Mouse (Mus musculus) embryonic facial prominence, embryonic 10.5 days (tissue): ENCODE data around the gene Nfyb. TPM values are rescaled to one million over a fixed set of nuclear protein-coding genes. Genes with fewer than 3 reads are reported as not detected.
A peak's percentile ranks its signal among the peaks of the same experiment; 100 is the strongest.

Experiments
- DNase-seq: peaks from one replicate; pipeline ENCODE4 v3.0.0-alpha.2; 2017; ENCODE audit warnings: low spot score
- H3K27ac ChIP-seq: fragments of 300-500 bp; sonication (generic); replicated peaks from 2 replicates; pipeline ENCODE4 v1.5.1; 2016; ENCODE audit warnings: mild to moderate bottlenecking
- H3K27me3 ChIP-seq: fragments of 300-500 bp; sonication (generic); replicated peaks from 2 replicates; pipeline ENCODE4 v1.6.1; 2016; ENCODE audit warnings: low read depth, mild to moderate bottlenecking; ENCODE audit not compliant: poor library complexity, severe bottlenecking
- H3K36me3 ChIP-seq: fragments of 300-500 bp; sonication (generic); replicated peaks from 2 replicates; pipeline ENCODE4 v1.6.1; 2016; ENCODE audit warnings: mild to moderate bottlenecking, moderate library complexity
- H3K4me1 ChIP-seq: fragments of 300-500 bp; sonication (generic); 2 replicates; pipeline ENCODE4 v1.6.1; 2016
- H3K4me3 ChIP-seq: fragments of 300-500 bp; sonication (generic); 2 replicates; pipeline ENCODE4 v1.5.1; 2016; ENCODE audit warnings: mild to moderate bottlenecking, moderate library complexity
- H3K9me3 ChIP-seq: fragments of 300-500 bp; sonication (generic); 2 replicates; pipeline ENCODE4 v1.6.1; 2016; ENCODE audit warnings: mild to moderate bottlenecking
- WGBS: fragments of 180-500 bp; shearing (Covaris S2); methylation state at CpG from one replicate; pipeline ENCODE4 v1.1.7; 2016; 5-methylcytosine and 5-hydroxymethylcytosine counted together
- polyA plus RNA-seq: library from polyadenylated mRNA; unstranded; fragments of >200 nt; fragmentation: Nextera tagmentation; extraction: Ambion mirVana; gene quantifications from 2 replicates; pipeline ENCODE4 v1.2.1, GENCODE M21; 2016

The Nfyb gene
- polyA plus RNA-seq, 1 experiment from 2014 or later = 56.3 TPM

DNA sequence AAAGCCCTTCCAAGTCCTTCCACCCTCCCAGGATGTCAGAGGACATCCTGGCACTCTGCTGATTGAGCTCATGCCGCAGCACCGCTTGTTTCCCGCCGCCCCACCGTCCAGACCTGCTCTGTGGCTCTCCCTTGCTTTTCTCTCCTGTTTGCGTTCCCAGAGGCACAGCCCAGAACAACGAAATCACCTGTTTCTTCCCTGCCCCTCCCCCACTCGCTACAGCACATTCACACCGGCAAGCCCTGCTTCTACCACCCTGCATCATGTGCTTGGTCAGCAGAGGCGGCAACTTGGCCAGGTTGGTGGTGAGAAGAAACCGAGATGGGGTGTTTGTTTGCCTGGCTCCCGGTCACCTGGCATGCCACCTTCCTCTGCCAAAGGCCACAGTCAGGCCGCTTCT lies 13.9 kb upstream of the Nfyb start:
- Histone ChIP-seq H3K4me1 (peaks cover 9% of the 10 kb centered on the region), H3K4me3 (no peak overlapping the region), H3K27ac (no peak overlapping the region), H3K36me3 (no peaks in the 10 kb centered on the region), H3K9me3 (no peaks in the 10 kb centered on the region), H3K27me3 (no peaks in the 10 kb centered on the region)
- WGBS = 30% methylated on average over 13 of the region's 13 CpGs
- DNase-seq = peak; percentile 24

DNA sequence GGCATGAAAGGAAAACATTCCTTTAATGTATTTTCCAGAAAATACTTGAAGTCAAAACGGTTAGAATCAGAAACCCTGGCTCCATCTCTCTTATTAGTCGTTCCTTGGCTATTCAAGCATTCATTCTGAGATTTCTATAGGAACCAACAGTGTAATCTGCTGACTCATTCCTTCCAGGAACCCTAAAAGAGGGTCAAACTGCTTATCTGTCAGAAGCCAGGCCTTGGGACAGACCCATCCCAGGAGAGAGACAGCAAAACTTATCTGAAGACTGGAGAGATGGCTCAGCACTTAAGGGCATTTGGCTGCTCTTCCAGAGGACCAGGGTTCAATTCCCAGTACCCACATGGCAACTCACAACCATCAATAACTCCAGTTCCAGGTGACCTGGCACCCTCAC lies 13.1 kb upstream of the Nfyb start:
- no peaks in the 10 kb centered on the region for H3K9me3 ChIP-seq
- H3K27me3 ChIP-seq = no peaks in the 10 kb centered on the region
- H3K36me3 ChIP-seq = no peaks in the 10 kb centered on the region
- DNase-seq = no peak
- peaks cover 9% of the 10 kb centered on the region for H3K4me1 ChIP-seq
- no peak overlapping the region for H3K4me3 ChIP-seq
- WGBS = 76% methylated on average over 2 of the region's 2 CpGs
- H3K27ac ChIP-seq = no peak overlapping the region

DNA sequence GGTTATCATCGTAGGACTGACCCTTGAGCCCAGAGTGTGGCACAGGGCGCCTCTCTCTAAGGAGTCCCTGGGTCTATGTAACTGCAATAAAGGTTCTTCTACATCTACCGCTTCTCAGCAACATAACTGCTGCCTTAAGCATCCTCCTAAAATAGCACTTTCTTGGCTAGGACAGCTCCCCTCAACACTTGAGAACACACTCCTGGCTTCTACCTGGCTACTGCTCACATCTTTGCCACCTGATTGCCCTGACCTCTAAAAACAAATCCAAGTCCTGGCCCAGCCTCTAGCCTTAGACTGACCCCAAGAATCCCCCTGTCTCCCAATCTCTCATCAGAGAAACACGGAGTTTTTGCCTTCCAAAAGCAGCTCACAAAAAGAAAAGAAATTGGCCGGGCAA lies 10.9 kb upstream of the Nfyb start:
- H3K27ac ChIP-seq = no peak overlapping the region
- 90% methylated on average over 5 of the region's 5 CpGs for WGBS
- no peaks in the 10 kb centered on the region for H3K36me3 ChIP-seq
- no peak overlapping the region for H3K4me3 ChIP-seq
- H3K9me3 ChIP-seq = no peaks in the 10 kb centered on the region
- H3K4me1 ChIP-seq = peaks cover 9% of the 10 kb centered on the region
- H3K27me3 ChIP-seq = no peaks in the 10 kb centered on the region
- DNase-seq = no peak

DNA sequence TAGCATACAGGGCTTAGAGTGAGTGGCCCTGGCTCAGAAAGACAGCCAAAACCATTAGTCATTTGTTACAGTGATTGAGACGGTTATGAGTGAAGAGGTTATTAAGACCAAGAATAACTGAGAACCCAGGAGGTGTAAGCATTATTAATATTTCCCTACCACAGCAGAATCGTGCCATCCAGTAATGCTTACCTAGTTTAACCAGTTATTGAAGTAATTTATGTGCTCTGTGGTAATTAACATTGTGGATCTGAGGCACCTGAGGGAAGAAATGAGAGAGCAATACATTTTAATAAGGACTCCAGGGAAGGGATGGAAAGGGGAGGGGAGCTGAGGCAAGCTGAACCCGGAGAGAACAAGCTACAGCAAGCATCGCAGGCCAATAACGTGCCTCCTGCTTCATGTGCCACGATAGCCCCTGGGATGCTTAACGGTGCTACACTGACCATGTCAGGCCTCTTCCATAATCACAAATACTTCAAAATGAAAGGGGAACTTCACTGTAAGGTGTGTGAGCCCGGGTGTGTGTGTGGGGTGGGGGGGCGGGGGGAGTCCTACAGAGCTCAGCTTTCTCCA lies 7.7 kb upstream of the Nfyb start:
- DNase-seq = no peak
- Histone ChIP-seq H3K36me3 (no peaks in the 10 kb centered on the region), H3K27me3 (no peaks in the 10 kb centered on the region), H3K9me3 (no peaks in the 10 kb centered on the region), H3K4me1 (peaks cover 6% of the 10 kb centered on the region; the same call in 1 of the 2 replicates), H3K4me3 (no peak overlapping the region), H3K27ac (no peak overlapping the region)
- WGBS = 79% methylated on average over 9 of the region's 9 CpGs

DNA sequence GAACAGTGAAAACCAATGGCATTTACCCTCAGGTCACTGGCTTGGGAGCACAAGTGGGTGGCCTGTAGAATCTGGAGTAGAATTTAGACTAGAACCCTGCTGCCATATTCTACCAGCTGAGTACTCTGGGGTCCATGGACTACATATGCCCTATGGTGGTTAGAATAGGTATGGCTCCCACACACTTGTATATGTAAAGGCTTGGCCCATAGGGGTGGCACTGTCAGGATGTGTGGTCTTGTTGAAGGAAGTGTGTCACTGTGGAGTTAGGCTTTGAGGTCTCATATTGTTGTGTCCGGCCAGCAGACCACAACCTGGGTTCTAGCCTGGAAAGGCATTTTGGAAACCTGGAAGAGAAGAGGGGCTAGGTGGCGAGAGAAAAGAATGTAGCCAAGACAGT lies 6.8 kb upstream of the Nfyb start:
- no peak overlapping the region for H3K27ac ChIP-seq
- H3K4me3 ChIP-seq = no peak overlapping the region
- H3K4me1 ChIP-seq = peaks cover 6% of the 10 kb centered on the region; the same call in 1 of the 2 replicates
- H3K9me3 ChIP-seq = no peaks in the 10 kb centered on the region
- no peaks in the 10 kb centered on the region for H3K27me3 ChIP-seq
- DNase-seq = no peak
- WGBS = 86% methylated on average over 2 of the region's 2 CpGs
- H3K36me3 ChIP-seq = no peaks in the 10 kb centered on the region

DNA sequence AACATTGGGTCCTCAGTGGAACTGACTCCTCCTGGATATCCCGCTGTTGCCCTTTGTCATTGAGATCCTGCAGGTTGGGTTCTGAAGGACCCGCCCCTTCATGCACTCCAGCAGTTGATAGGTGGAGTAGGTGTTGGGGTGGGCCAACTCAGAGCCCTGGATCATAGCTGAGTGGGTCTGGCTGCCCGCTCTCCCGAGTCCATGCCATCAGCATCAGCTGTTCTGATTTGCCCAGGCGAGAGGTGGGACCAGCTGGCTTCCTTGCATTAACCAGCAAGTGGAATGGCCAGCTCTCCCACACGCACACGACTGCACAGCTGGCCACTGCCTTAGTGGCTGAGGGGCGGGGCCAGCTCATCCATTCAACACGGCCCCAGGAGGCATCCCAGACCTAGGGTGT lies 5.0 kb upstream of the Nfyb start:
- DNase-seq = peak; percentile 23
- Histone ChIP-seq H3K36me3 (no peaks in the 10 kb centered on the region), H3K4me1 (peaks cover 12% of the 10 kb centered on the region), H3K27me3 (no peaks in the 10 kb centered on the region), H3K27ac (no peak overlapping the region), H3K9me3 (no peaks in the 10 kb centered on the region), H3K4me3 (no peak overlapping the region)
- 20% methylated on average over 9 of the region's 9 CpGs for WGBS

DNA sequence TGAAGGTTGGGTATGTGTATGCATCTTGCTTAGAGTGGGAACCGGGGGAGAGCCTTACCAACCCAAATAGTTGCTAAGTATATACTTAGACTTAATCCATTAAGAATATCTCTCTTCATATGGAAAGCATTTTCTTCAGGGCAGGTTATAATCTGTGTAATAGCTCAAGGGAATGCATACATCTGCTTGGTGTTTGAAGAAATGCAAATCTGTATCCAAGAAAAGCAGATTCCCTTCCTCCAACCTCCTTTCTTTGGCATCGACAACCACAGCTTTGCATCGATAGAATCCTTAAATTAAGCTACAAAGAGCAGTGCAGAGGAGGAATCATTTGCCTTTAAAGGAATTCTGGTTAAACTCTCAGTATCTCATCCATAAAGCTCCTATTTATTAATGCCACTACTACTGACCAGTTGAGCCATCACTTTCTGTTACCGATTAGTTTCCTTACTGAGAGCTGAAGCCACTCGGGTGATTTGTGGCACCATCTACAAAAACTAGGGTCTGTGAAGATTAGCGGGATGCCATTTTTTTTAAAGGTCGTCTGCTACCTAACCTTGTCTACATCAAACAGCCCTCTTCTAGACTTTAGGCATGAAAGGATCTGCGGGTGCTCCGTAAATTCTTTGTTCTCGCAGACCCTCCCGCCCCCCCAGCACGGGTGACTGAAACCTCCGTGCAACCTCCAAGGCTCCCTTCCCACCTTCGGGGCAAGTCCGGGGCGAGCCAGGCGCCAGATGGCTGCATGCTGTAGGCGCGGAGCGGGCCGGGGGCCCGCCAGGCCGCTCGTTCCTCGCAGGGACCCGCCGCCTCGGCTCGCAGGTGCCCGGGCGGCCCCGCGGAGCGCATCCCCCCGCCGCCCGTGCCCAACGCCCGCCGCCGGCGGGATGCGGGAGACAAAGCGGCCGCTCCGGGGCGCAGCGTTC lies 925 bp downstream of the Nfyb start:
- H3K9me3 ChIP-seq = no peaks in the 10 kb centered on the region
- 1% methylated on average over 48 of the region's 48 CpGs for WGBS
- DNase-seq = peak; percentile 70
- peak overlapping the region; percentile 96 for H3K4me3 ChIP-seq
- H3K4me1 ChIP-seq = peaks cover 37% of the 10 kb centered on the region
- no peaks in the 10 kb centered on the region for H3K27me3 ChIP-seq
- peak overlapping the region; percentile 100 for H3K27ac ChIP-seq
- H3K36me3 ChIP-seq = peaks cover 37% of the 10 kb centered on the region

DNA sequence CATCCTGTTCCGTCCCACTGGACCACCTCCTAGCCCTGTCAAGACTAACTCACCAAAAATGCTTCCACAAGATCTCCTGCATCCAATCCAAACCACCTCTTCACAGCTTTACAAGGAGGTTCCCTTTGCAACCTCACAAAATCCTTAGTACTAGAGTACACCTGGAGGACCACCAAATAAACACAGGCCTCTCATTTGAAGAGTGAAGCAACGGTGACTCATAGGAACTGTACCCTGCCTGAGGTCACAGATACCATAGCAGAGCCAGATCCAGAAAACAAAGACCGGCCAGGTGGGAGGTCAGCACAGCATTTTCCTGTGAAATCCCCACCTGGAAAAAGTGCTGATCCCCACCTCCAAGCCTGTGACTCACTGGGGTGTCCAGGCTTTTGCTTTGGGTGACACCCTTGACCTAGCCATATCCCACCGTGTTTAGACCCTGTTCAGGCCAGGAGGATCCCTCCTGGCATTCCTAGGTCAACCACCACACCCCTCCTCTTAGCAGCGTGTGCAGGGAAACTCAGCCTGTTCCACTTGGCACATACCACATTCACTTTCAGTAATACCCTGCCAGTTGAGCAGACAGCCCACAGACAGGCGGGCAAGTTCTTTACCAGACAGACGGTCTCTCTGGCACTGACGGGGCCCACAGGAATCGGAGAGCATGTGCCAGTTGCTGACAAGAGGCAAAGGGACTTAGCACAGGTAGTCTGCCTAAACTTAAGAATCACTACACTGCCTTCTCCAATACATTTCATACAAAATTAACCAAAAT lies 2.7 kb downstream of the Nfyb start:
- 90% methylated on average over 9 of the region's 9 CpGs for WGBS
- Histone ChIP-seq H3K9me3 (no peaks in the 10 kb centered on the region), H3K4me3 (peak overlapping the region; percentile 96; the same call in 1 of the 2 replicates), H3K36me3 (peaks cover 55% of the 10 kb centered on the region), H3K27ac (no peak overlapping the region), H3K27me3 (no peaks in the 10 kb centered on the region), H3K4me1 (peaks cover 37% of the 10 kb centered on the region)
- no peak for DNase-seq

DNA sequence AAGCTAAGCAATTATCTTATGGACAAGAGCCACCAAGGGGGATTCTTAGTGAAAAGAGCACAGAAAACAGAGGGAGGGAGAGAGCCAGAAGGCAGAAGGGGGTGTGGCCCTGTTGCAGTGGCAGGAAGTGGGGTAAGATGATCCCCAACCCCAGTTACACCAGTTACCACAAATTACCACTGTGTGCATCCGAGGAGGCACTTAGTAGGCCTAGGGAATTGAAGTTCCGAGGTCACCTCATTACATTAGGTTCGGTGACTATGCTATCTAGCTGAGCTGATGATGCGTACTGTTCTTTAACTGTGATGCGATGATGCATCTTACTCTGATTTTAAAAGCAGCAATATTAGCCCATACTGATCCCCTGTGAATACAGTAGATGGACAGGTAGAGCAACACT lies 4.2 kb downstream of the Nfyb start:
- no peak for DNase-seq
- Histone ChIP-seq H3K4me3 (no peak overlapping the region), H3K27ac (no peak overlapping the region), H3K4me1 (peaks cover 37% of the 10 kb centered on the region), H3K27me3 (no peaks in the 10 kb centered on the region), H3K36me3 (peaks cover 70% of the 10 kb centered on the region), H3K9me3 (0 out of 2 replicates have a peak, but pooled peaks cover 3% of the 10 kb centered on the region)
- 94% methylated on average over 5 of the region's 5 CpGs for WGBS

DNA sequence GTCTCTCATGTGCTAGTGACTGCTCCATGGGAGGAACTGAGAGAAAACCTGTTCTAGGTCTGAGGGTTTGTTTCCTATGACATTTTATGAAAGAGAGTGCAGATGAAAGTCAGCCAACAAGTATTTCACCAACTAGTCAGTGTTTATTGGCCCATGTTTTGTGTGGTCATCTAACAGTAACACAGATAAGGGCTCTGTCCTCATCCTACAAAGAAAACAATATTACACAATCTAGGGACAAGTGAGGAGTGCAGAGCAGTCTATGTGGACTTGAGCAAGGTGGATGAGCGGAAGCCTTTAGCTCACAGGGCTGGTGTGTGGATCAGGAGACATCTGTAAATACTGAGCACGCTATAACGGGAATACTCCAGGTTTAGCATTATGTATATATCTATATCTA lies 5.1 kb downstream of the Nfyb start:
- Histone ChIP-seq H3K9me3 (0 out of 2 replicates have a peak, but pooled peaks cover 3% of the 10 kb centered on the region), H3K36me3 (peaks cover 78% of the 10 kb centered on the region), H3K27me3 (no peaks in the 10 kb centered on the region), H3K4me1 (peaks cover 31% of the 10 kb centered on the region), H3K27ac (no peak overlapping the region), H3K4me3 (no peak overlapping the region)
- 98% methylated on average over 3 of the region's 3 CpGs for WGBS
- DNase-seq = no peak

DNA sequence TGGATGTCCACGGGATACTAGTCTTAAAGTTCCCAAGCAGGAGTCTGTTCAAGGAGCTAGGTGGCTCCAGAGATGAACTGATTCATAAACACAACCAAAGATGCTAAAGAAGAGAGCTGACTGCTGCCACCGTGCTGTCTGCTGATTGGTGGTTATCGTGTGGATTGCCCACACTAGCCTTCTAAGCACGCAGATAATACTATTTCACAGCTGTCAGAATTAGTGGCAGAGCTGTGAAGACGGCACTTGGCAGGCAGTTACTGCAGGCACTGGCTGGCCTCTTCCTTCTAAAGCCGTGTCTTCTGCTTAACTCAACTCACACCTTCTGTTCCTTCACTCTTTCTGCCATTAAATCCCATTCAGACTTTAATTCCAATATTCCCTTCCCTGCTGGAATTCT lies 5.6 kb downstream of the Nfyb start:
- Histone ChIP-seq H3K9me3 (0 out of 2 replicates have a peak, but pooled peaks cover 3% of the 10 kb centered on the region), H3K27me3 (no peaks in the 10 kb centered on the region), H3K27ac (no peak overlapping the region), H3K36me3 (peaks cover 83% of the 10 kb centered on the region), H3K4me3 (no peak overlapping the region), H3K4me1 (peaks cover 31% of the 10 kb centered on the region)
- DNase-seq = no peak
- WGBS = 91% methylated on average over 6 of the region's 6 CpGs

DNA sequence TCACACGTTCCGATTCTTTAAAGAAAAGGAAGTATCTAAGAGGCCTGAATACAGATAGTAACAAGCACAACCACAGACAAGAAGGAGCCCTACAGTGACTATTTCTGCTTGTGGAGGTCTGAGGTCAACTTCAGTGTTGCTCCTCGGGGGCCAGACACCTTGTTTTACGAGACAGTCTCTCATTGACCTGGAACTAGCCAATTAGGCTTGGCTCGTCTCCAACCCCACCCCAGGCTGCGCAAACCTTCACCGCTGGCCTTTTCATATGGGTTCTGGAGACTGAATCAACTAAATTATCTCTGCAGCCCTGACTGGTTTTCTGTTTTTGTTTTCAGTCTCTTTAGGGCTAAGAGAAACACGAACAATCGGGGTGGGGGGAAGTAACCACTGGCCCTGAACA lies 6.6 kb downstream of the Nfyb start:
- Histone ChIP-seq H3K27me3 (no peaks in the 10 kb centered on the region), H3K4me1 (peaks cover 28% of the 10 kb centered on the region), H3K27ac (no peak overlapping the region), H3K9me3 (0 out of 2 replicates have a peak, but pooled peaks cover 3% of the 10 kb centered on the region), H3K36me3 (peaks cover 93% of the 10 kb centered on the region), H3K4me3 (no peak overlapping the region)
- WGBS = 90% methylated on average over 9 of the region's 9 CpGs
- DNase-seq = no peak
